Mouse (Mus musculus) frontal cortex, postnatal 10 days (tissue): ENCODE results near the gene Mcm10.
"Not testable (repeated sequence)": the region's sequence is repeated elsewhere in the genome, so short reads cannot be mapped to it uniquely, and the experiment has no call there.

ENCODE experiments used
- DNase-seq, 2 experiments: peaks; one replicate each; pipeline ENCODE4 v3.0.0; 2022; ENCODE audit warnings: low spot score in 2 of 2, mixed read lengths in 1 of 2

Gene Mcm10

GRCm38 (mm10) chr2:4986798-4987197 lies 25.8 kb downstream of the Mcm10 start:
- DNase-seq: no peak

- DNase-seq: no peak
These were observed 27.6 kb downstream of the Mcm10 start for GRCm38 (mm10) chr2:4985000-4985399.

GRCm38 (mm10) chr2:4983987-4984386 lies 28.6 kb downstream of the Mcm10 start:
- no peak for DNase-seq

GRCm38 (mm10) chr2:4978091-4978490 lies 34.5 kb downstream of the Mcm10 start:
- DNase-seq: no peak

- no peak for DNase-seq
These were observed 36.8 kb downstream of the Mcm10 start, which contains the start of gene Ucma for GRCm38 (mm10) chr2:4975807-4976206. Gene Ucma (plus strand): TSS chr2:4976122.

- no peak for DNase-seq
These were observed 43.5 kb downstream of the Mcm10 start for GRCm38 (mm10) chr2:4969083-4969482.

- DNase-seq: no peak
These were observed 44.8 kb downstream of the Mcm10 start for GRCm38 (mm10) chr2:4967806-4968205.

GRCm38 (mm10) chr2:4958039-4958438 lies 54.6 kb downstream of the Mcm10 start:
- no peak for DNase-seq

- no peak for DNase-seq
These were observed 58.3 kb downstream of the Mcm10 start for GRCm38 (mm10) chr2:4954216-4954760.

GRCm38 (mm10) chr2:4950986-4951385 lies 61.6 kb downstream of the Mcm10 start:
- DNase-seq: no peak

- not testable (repeated sequence) for DNase-seq
These were observed 62.9 kb downstream of the Mcm10 start for GRCm38 (mm10) chr2:4949691-4950090.

GRCm38 (mm10) chr2:4940861-4941260 lies 71.7 kb downstream of the Mcm10 start:
- DNase-seq: no peak
